Mouse (Mus musculus) B cell, adult 2 months (primary cell): ENCODE measurements around the gene Abcb4.
"Not testable (repeated sequence)": the region's sequence is repeated elsewhere in the genome, so short reads cannot be mapped to it uniquely, and the experiment has no call there.

Experiments used
- DNase-seq, 2 experiments: peaks; one replicate each; pipeline ENCODE4 v3.0.0; 2022

Abcb4 gene

DNA sequence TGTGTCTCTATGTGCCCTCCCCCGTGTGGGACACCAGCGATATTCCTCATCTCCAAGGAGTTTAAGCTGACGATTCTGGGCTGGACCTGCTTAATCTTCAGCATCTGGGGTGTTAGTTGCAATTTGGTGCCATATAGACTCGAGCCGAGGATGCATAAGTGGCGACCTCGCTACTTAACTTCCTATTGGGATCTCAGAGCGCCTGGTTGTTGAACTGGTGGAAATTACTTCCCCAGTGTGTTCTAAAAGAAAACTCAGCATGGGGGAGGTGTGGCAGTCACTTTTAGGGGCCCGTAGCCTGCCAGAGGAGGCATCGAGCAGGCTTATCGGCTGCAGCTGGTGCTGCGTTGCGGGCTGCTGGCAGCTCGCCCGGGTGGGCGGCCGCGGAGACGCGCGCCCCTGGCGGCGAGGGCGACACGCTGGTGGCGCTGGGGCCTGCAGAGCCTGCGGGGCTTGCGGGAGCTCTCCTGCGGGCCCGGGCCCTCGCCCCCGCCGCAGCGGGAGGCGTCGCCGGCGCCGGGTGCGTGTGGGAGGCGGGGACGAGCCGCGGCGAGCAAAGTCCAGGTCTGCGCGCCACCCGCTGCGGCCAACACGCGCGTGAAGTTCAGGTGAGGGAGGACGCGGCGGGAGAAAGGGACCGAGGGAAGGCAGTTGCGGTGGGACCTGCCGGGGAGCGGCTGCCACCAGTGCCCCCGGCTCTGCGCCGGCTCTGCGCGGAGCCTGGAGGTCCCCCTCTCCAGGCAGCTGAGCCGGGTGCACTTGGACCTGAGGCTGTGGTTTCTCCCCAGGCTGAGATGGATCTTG, at the start of gene Abcb4:
Abcb4 (plus strand) TSS at position 418 of the 804 bp plus-strand sequence.
- peak; percentile 78 to 83 for DNase-seq

DNA sequence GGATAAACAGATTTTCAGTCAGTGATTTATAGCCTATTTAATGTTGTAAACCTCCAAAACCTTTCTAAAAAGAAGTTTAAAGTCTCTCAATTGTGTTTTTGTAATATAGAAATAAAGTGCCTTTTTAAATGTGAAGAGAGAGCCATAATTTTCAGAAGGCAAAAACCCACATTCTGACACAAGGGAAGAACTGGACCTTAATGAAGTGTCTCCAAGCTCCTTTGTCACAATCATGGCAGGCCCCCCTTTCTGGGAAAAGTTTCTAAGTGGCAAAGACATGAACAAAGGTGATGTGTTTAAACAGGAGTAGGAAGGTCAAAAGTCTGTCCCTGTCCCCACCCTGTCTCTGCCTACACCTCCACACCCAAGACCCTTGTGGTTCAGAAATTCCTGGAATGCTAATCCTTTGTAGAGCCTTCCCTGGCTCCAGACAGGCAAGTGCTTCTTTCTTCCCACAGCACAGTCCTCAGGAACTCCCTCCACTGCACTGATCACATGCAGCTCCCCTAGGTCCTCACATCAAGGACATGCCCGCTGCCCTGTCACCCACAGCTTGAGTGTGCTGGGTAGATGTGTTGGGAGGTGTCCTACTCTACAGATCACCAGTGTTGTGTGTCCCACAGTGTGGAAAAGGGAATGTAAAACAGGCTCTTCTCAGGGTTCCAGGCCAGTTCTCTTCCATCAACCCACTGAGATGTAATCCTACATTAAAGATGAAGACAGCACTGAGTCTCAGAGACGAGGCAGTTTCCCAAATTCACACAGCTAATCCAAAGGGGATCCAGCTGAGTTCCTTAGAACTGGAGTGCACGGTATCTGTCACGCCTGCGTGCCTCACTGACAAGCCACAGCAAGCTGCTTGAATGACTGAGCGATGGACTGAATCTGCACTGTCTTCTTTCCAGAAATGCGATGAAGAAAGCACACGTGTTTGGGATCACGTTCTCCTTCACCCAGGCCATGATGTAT, 44.6 kb upstream of the Abcb4 start:
- not testable (repeated sequence) for DNase-seq

DNA sequence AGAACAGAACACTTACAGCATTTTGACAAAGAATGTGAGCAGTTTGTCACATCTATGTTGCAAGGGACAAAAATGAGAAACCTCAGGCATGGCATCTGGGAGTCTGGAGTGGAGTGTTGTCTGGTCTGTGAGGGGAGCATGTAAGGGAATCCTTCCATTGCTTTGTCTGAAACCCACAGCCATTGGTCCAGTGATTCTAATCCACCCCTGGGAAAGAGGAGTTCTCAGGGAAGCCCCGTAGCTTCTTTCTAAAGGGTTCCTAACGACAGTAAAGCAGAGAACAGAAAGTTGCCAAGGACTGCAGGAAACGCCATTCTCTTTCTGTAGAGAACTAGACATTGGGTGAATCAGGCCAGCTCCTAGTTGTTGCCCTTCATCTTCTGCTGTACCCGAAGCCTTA, 42.7 kb upstream of the Abcb4 start:
- DNase-seq = no peak

DNA sequence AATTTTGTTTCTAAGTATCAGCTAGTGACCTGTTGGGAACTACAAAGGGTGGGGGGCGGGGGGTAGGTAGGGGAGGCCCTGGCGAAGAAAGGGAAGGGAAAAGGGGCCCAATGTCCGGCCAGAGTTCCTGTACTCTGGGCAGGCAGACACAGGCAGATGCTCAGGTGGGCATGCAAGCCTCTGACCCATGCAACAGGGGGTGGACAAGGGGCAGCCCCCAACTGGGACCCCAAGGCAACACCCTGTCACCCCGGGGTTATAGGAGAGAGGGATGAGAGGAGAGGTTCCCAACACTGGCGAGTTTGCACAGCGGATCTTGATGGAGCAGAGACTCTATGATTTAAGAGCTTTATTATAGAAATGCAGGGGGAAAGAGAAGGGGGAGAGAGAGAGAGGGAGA, 36.3 kb upstream of the Abcb4 start:
- no peak for DNase-seq

DNA sequence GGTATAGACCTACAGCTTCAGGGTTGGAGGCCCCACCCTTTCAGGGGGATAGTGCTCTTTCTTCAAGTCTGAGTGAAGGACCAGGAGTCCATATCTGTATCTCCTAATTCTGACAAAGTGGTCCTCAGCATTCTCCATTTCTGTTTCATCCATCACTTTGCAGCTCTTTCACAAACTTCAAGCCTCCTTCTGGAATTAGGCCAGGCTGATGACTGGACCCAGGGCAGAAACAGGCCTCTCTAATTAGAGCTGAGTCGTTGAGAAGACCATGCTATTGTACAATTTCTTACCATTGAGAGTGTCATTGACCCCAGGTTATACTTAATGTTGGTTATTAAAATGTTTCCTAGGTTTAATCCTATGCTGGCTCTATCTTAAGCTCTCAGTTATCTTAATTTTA, 31.7 kb upstream of the Abcb4 start:
- no peak for DNase-seq

DNA sequence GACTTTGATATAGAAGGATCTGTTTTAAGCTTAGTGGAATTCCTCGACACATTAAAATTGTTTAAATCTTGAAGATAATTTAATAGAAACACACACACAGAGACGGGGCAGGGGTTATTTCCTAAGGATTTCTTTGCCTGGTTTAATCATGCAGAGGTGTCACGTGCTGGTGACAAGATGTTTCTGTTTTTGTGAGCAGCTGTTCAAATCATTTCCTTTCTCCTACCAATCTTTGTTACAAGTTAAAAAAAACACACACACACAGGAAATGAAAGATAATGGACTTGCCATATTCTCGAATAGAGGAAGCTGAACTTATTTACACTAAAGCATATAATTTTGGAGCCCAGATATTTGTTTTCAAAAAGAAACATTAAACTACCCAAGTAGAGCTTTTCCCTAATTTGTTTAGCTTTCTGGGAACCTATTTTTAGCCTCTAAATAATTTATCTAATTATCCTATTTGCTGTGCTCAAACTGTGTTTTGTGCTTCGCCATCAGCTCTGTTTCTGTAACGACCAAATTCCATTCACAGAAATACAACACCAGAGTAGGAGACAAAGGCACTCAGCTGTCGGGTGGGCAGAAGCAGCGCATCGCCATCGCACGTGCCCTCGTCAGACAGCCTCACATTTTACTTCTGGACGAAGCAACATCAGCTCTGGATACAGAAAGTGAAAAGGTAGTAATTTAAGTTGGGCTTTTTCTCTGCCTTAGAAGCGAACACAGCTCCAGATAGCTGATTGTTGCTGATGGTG, 29.8 kb upstream of the Abcb4 start:
- DNase-seq = peak in 1 of 2 experiments; percentile 11

DNA sequence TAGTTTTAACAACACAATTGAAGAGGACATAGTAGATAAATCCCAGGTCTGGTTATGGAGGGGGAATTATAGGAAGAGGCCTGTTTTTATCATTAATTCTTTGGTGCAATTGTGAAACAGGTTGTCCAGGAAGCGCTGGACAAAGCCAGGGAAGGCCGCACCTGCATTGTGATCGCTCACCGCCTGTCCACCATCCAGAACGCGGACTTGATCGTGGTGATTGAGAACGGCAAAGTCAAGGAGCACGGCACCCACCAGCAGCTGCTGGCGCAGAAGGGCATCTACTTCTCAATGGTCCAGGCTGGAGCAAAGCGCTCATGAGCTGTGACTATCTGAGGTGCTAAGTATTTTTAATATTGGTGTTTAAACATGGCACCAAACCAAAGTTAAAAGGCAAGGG, 27.9 kb upstream of the Abcb4 start:
- DNase-seq = not testable (repeated sequence)

DNA sequence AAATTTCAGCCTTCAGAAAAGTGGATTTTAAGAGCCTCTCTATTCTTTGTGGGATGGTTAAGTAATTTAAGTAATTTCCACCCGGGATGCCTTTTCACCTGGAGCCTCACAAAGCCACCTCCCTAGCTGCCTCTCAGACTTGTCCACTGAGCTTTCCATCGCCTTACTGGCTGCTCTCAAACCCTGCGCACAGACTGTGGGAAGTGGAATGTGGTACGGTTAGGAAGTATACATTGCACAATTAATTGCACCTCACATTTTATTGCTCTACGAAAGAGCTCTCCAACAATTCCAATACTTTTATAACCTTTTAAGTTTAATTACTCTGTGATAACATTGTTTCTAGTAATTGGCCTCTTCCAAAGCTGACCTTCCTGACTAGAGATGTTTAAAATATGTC, 27.2 kb upstream of the Abcb4 start:
- no peak for DNase-seq

DNA sequence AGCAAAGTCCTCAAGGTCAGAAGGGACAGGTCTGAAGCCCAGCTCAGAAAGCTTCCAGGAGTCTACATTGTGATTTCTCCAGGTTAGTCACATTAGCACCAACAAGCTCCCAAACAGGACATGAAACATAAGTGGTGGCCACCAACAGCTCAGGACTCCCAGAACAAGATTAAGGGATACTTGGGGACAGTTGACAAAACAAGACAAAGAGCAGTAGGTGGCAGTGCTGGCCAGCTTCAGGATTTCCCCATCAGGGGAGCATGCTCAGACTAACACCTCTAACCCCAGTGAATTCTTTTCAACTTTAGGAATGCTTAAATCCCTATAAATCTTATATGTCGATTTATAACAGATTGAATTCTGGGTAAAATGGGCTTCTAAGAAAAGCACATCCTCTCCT, 25.5 kb upstream of the Abcb4 start:
- DNase-seq = peak; percentile 35 to 42

DNA sequence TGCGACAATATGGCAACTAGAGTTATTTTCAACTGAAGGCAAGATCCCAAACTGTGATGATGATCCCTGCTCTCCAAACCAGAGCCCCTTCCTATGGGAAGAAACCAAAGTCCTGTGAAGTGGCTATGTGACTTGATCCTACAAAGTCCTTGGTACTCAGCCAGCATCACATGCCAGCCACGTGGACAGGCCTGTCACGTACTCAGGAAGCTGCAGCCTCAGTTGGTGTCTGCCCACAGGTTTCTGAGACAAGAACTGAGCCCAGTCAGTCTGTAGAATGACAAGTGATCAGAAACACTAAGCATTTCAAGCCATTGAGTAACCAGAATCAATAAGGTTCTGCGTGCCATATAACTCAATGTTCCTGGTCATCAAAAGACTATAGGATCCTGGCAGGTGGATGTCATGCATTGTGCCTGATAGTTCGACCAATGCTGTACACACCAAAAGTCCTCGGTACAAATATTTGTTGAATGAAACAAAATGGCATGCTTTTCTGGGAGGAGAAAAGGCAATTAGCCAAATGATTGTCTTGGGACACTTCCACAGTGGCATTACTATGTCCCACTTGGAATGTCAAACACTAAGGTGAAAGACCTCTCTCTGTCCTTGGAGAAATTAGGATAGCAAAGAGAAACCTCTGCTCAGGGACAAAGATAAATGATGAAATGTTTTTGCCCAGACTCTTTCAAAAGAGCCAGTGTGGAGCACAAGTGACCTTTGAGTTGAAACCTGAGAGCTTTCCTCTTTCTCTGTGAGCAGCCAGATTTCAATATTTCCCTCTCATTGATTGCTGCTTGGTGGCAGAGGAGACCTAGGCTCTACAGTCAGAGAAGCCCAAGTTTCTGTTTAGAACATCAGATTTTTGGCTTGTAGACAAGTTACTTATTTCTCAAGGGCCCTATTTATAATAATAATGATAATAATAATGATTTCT, 20.3 kb upstream of the Abcb4 start:
- DNase-seq = no peak

DNA sequence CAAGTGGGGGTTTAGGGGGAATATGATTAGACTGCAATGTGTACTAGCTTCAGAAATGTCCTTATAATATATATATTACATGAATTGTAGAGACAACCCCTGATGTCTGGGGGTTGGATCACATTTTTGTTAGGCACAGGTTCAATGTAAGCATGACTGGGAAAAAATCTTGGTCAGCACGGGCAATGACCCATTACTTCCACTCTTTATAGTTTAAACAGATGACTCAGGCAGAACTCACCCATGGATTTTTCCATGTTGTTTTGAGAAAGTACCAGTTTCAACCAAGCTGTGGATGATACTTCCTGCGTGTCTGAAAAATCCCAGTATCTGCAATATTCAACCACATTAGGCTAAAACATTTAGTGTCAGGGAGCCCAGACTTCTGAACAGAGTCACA, 16.4 kb upstream of the Abcb4 start:
- no peak for DNase-seq

DNA sequence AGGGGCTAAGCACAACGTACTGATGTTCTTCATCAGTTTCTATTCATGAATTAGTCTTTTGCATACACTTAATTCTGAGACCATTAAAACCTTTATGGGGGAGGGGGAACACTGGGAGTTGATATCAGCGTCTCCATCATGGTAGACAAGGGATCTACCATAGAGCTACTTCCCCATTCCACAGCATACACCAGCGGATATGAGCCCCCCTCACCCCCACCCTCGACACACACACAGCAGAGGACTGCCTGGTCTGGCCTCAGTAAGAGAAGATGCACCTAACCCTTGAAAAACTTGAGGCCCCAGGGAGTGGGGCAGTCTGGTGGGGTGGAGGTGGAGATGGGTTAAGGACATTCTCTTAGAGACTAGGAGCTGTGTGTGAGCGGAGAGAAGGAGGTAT, 15.7 kb upstream of the Abcb4 start:
- DNase-seq = no peak

DNA sequence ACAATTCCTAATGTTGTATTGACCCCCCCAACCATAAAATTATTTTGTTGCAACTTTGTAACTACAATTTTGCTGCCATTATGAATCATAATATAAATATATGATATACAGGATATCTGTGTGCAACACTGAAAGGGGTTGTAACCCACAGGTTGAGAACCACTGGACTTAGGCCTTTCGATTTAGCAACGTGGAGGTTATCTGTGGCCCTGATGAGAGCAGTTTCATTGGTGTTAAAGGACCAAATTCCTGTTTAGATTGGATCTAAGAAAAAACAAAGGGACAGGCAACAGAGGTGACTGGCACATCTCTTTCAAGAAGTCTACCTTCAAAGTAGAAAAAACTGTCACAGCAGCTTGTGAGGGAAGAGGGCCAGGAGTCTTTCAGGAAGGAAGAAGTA, 7.7 kb upstream of the Abcb4 start:
- no peak for DNase-seq

DNA sequence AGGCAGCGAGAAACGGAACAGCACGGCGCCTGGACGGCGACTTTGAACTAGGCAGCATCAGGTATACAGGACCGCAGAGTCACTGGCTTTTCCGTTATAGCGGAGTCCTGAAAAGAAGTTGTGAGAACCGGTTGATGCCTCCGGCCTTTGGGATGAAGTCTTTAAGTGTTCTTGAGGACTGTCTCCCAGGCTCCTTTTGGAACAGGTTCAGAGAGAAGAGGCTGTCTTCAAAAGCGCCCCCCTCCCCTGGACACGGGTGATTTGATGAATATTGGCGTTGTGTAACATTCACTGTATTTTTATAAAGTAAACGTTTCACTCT, 548 bp downstream of the Abcb4 start:
- DNase-seq = no peak

DNA sequence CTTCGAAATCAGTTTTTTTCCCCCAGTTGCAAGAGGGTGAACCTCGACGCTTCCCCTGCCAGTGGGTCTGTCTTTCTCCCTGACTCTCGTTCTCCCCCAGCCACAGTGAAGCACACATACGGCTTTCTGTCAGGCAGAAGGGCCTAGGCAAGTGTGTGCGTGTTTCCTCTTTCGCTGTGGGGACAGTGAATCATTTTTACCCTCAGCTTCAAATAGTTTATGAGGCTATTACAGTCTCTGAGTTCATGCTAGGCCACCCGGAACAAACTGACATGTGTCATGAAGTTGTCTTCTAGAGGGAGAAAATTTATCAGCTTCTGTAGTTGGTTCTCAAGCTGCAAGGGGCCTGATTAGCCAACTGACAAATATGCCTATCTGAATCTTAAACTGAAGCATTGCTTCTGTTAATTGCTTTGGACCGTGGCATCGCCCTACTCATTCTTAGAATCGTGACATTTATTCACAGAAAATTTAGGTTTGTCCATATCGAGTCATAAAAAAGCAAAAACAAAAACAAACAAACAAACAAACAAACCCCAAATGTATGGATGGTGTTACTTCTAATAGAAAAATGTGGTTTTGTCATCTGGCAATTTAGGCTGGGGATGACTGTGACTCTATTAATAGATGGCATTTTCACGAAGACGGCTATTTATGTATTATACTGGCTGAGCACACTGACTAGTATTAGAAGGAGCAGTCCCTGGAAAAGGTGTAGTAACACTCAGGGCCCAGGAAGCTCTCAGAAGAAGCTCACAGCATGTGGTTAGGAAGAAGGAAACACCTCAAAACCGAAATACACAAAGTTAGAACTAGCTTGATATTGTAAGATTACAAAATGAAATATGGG, 1.3 kb downstream of the Abcb4 start:
- peak; percentile 50 to 54 for DNase-seq

DNA sequence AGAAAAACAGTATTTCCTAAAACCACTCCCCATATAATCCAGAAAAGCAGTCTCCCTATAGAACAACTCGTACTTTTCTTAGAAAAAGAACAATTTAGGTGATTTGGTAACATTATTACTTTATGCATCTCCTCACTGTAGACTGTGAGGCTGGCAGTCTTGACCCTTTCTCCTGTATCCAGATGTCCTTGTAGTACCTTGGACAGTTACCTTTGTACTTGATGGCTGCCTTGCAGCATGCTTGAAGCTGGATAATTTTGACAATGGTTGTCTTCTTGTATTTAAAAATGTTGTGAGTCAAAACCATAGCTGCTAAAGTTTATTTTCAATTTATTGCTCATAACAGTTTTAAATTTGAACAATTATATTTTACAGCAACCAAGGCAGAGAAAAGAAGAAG, 2.7 kb downstream of the Abcb4 start:
- no peak for DNase-seq

DNA sequence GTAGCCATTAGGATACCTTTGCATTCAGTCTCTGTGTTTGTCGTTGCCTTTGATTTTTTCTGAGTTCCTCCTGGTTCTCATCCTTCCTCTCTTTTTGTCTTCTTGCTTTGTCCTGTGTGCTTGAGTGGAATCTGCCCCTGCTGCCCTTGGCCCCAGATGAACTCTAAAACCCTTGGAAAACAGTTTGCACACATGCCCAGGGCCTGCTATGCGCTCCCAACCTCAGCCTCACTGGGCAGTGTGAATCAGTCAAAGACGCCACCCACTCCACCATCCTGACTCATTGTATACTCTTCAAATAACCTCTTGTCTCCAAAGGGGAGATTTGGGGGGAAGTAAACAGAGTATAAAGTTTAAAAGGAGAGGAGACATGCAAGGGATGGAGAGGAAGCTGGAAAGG, 4.7 kb downstream of the Abcb4 start:
- no peak for DNase-seq

DNA sequence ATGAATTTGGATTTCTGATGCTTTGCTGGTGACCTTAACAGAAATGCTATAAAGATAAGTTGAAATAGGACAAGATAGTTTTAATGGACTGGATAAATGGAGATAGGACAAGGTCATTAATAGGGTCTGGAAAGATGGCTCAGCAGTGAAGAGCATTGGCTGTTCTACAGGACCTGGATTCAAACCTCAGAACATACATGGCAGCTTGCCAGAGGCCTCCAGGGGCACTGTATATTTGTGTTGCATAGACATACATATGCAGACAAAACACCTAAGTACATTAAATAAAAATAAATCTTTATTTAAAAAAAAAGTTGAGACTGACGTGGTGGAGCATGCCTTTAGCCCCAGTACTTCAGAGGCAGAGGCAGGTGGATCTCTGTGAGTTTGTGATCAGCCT, 7.5 kb downstream of the Abcb4 start:
- DNase-seq = no peak

DNA sequence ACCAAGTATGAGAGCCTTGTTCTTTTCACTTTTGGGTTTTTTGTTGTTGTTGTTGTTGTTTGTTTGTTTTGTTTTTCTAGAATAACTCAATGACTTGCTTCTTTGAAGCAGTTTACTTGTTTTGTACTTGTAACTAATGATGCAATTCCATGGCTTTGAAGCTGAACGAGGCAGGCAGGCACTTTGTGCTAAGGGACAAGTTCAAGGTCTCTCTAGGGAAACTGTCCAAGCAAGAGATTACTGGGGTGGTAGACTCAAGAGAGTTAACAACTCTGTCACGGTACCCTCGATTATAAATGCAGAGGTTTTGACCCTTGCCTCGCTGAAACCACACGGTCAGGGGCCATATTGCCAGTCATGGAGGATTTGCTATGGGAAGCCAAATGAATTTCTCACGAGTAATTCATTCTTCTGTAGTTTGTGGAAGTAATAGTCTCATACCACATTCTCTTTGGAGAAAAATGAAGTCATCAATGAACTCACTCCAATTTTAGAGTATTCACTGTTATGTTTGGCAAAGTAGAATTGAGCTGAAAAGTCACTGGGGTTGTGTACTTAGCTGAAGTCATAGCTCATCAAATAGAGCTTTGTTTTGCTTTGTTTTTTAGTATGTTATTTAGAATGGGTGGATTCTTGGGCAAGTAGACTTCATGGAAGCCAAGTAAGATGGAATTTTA, 8.8 kb downstream of the Abcb4 start:
- DNase-seq = no peak

DNA sequence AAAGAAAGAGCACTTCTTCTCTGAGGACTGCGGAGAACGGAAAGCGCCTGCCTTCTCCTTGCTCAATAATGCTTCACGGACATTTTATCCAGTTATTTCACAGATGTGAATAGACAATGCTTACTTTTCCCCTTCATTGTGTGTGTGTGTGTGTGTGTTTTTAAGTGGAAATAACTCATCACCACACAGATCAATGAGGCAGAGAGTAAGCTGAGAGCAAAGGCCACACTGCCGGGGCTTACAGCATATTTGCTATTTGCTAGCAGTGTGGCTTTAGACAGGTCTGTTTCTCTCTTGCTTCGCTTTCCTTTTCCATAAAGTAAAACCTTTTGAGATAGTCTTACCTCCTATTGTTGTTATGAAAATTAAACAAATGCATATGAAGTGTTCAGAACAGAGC, 11.0 kb downstream of the Abcb4 start:
- DNase-seq = no peak
